Mouse (Mus musculus) lung, postnatal 0 days (tissue): ENCODE data around the gene Wdr47.

Source experiments
- CTCF ChIP-seq: IDR thresholded peaks from 2 replicates; pipeline ENCODE4 v1.5.1; 2016; ENCODE audit warnings: antibody characterized with exemption, mild to moderate bottlenecking
- EP300 ChIP-seq: IDR thresholded peaks from 2 replicates; pipeline ENCODE4 v1.6.1; 2016; ENCODE audit warnings: antibody characterized with exemption, mild to moderate bottlenecking, control low read depth

GRCm38 (mm10) chr3:108588446-108588845 lies 2.6 kb upstream of the Wdr47 start:
- TF ChIP-seq EP300 (no peak), CTCF (no peak)
